Mouse (Mus musculus) cerebellum, adult 2 months (tissue): ENCODE measurements around the gene Mrpl47. TPM values are rescaled to one million over a fixed set of nuclear protein-coding genes. Genes with fewer than 3 reads are reported as not detected.
"Not testable (repeated sequence)": the region's sequence is repeated elsewhere in the genome, so short reads cannot be mapped to it uniquely, and the experiment has no call there.

ENCODE experiments used
- DNase-seq, 2 experiments: peaks; one replicate each; pipeline ENCODE4 v3.0.0; 2021
- H3K27ac ChIP-seq: fragments of 200-500 bp; 2 replicates; pipeline ENCODE4 v1.5.1; 2012; ENCODE audit warnings: low read length, control low read depth, inconsistent platforms; ENCODE audit not compliant: insufficient read depth
- H3K27me3 ChIP-seq: fragments of 200-500 bp; 2 replicates; pipeline ENCODE4 v1.6.1; 2012; ENCODE audit warnings: inconsistent platforms, mild to moderate bottlenecking, low read length, moderate library complexity; ENCODE audit not compliant: control insufficient read depth, insufficient read depth
- H3K4me1 ChIP-seq: fragments of 200-500 bp; 2 replicates; pipeline ENCODE4 v1.6.1; 2011; ENCODE audit warnings: low read length; ENCODE audit not compliant: control insufficient read depth, insufficient read depth
- H3K4me3 ChIP-seq: fragments of 200-500 bp; replicated peaks from 2 replicates; pipeline ENCODE3; 2011; ENCODE audit warnings: mild to moderate bottlenecking, low read depth, low read length, control low read depth; ENCODE audit not compliant: insufficient read depth
- CTCF ChIP-seq: fragments of 200-500 bp; IDR thresholded peaks from 2 replicates; pipeline ENCODE4 v1.5.1; 2011; ENCODE audit warnings: low read depth, mild to moderate bottlenecking, control low read depth, low read length, moderate library complexity, borderline replicate concordance; ENCODE audit not compliant: insufficient read depth
- POLR2A ChIP-seq: fragments of 200-500 bp; IDR thresholded peaks from 2 replicates; pipeline ENCODE4 v1.6.1; 2011; ENCODE audit warnings: low read length, control low read depth, borderline replicate concordance; ENCODE audit not compliant: insufficient read depth
- WGBS: fragments of 180-500 bp; shearing (Covaris S2); methylation state at CpG from one replicate; pipeline ENCODE4 v1.1.7; 2018; 5-methylcytosine and 5-hydroxymethylcytosine counted together
- polyA plus RNA-seq: library from polyadenylated mRNA; depleted of rRNA; stranded (reverse); fragments of >200 nt; gene quantifications from 2 replicates; pipeline ENCODE4 v1.2.3, GENCODE M21; 2012

Gene Mrpl47
- polyA plus RNA-seq, 1 experiment, result 18.5 TPM

DNA sequence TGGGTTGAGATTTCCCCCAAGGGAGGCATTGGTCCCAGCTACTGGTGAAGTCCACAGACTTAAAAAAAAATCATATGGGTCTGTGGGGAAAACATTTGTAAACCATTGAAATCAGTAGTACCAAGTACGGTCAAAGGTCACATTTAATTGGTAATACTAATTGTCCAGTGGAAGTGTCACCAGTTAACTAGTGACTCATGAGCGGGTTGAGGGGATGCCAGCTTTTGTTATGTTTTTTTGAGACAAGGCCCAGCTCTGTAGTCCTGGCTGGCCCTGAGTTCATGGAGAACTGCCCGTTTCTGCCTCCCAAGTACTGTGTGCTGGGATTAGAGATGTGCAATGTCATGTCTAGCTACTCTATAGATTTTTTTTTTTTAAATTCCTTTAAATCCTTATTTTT, 23.7 kb downstream of the Mrpl47 start:
- no peak for DNase-seq
- no peaks in the 10 kb centered on the region for H3K27me3 ChIP-seq
- H3K4me1 ChIP-seq, result no peaks in the 10 kb centered on the region
- H3K4me3 ChIP-seq, result no peak overlapping the region
- H3K27ac ChIP-seq, result no peak overlapping the region
- TF ChIP-seq CTCF (no peak), POLR2A (no peak)
- WGBS, result 86% methylated on average over 3 of the region's 3 CpGs

DNA sequence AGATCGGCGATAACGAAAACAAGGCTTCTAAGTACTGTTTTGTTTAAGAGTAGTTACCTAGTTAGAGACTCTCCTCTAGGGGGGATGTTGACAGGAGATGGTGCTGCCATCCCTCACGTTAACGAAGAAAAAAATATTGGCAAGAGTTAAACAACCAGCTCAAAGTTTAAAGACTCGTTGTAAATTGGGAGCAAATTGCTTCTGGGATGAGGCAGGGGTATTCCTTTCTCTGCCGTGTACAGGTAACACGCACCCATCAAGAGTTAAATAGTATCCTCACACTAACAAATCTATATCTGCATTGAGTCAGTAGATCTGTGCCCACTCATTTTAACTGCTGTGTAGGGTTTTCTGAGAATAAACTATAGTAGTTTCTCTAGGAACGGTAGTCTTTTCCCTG, 28.0 kb downstream of the Mrpl47 start:
- H3K4me3 ChIP-seq, result peak overlapping the region; percentile 82
- no peaks in the 10 kb centered on the region for H3K4me1 ChIP-seq
- H3K27ac ChIP-seq, result no peak overlapping the region
- TF ChIP-seq CTCF (no peak), POLR2A (no peak)
- DNase-seq, result no peak
- 7% methylated on average over 9 of the region's 9 CpGs for WGBS
- no peaks in the 10 kb centered on the region for H3K27me3 ChIP-seq

DNA sequence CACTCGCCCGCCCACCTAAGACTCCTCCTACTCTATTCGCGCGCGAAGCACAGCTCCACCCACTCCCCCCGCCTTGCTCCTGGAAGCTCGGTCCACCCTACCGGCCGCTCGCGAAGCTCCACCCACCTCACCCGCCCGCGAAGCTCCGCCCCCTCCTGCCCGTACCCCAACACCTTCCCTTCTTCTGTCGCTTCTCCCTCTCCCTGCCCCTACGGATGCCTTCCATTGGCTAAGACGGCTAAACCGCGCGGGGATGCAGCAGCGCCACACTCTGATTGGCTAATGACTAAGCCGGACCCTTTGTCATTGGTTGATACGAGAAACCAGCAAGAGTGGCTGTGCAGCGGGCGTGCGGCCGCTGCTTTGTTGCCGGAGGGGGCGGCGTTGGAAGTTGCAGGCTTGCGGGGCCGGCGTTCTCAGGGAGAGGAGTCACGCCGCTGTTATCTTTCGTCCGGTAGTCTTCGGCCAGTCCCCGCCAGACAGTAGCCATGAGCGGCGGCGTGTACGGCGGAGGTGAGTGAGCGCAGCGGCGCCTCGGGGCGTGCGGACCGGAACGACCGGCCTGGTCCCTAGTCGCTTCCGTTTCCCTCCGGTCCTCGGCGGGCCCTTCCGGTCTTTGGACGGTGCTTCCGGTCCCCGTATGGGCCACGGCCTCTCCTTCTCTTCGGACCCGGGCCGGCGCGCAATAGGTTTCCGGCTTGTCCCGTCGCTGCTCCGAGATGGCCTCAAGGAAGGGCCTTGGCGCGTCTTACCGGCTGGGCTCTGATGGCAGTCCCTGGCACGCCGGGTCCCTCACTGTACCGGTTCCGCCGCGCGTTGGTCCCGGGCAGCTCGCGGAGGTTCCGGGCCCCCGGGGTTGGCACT, 28.8 kb downstream of the Mrpl47 start:
- under 1% methylated on average over 90 of the region's 90 CpGs for WGBS
- H3K27ac ChIP-seq, result peak overlapping the region; percentile 37
- no peaks in the 10 kb centered on the region for H3K4me1 ChIP-seq
- DNase-seq, result peak; percentile 98 to 99
- H3K27me3 ChIP-seq, result no peaks in the 10 kb centered on the region
- H3K4me3 ChIP-seq, result peak overlapping the region; percentile 82
- TF ChIP-seq CTCF (no peak), POLR2A (peak; percentile 47; the same call in 1 of the 2 replicates)

DNA sequence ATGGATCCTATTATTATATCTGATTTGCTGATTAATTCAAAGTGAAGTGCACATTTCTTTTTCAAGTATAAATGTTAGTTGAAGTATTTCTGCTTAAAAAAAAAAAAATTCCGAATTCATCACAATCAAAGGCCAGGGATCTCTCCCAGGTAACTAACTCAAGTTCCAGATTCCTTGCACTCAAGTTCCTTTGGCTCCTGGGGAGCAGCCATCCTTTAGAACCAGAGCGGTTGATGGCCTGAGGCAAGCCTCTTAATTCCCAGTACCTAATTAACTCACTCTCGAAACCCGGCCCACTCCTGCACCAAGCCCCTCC, 29.4 kb downstream of the Mrpl47 start:
- TF ChIP-seq POLR2A (no peak), CTCF (no peak)

DNA sequence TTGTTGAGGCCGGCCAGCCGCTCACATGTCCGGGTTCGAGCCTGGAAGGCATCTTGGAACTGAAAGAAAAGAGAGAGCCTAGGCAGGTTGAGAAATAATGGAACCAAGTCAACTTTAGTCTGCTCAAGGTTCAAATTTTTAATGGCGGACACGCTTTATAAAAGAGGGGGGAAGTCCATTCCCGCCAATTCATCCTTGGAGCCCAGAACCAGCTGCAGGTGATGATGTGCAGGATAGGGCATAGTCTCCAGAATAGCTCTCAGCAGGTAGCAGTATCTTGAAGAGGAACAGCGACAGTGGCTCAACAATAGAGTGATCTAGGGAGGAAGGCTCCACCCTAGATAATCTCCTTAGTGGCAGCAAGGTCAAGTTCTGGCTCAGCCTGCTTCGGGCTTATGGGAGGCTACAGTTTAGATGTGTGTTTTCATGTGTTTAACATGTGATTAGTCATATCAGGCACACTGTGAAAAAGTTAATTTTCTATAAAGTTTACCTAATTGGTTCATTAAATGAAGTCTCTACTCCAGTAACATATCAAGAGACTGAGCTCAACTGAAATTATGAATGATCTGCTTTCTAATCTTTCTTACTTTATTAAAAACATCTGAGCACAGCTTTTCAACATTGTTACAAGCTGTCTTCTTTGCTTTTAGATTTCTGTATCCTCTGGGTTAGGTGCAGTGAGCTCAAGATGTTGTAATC, 31.6 kb downstream of the Mrpl47 start, which contains the start of gene Actl6a:
Actl6a (plus strand) TSS at position 652 of the 702 bp plus-strand sequence.
- not testable (repeated sequence) for DNase-seq, H3K27ac ChIP-seq, H3K27me3 ChIP-seq, H3K4me1 ChIP-seq, H3K4me3 ChIP-seq
- WGBS, result 80% methylated on average over 9 of the region's 9 CpGs

More for the DNA sequence above, 29.4 kb downstream of the Mrpl47 start:
- H3K4me3 ChIP-seq, result peak overlapping the region; percentile 61
- no peak overlapping the region for H3K27ac ChIP-seq
- no peaks in the 10 kb centered on the region for H3K4me1 ChIP-seq
- 4% methylated on average over 4 of the region's 4 CpGs for WGBS
- DNase-seq, result no peak
- no peaks in the 10 kb centered on the region for H3K27me3 ChIP-seq

DNA sequence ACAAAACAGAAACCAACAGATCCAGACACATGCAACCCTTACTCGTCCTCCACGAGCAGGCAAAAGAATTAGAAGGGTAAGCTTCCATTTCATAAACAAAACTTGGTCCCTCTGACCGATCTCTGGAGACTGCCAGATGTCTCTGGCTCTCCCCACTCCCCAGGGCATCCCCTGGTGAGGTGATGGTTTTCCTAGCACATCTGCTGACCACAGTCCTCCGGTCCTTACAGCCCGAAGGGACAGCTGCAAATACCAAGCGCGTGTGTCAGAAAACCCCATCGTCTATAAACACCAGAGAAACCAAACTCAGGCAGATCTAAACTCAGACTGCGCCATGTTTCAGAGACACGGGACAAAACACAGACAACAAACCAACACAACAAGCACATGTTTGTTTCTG, 32.8 kb downstream of the Mrpl47 start:
- H3K4me1 ChIP-seq, H3K27me3 ChIP-seq, DNase-seq, H3K27ac ChIP-seq, H3K4me3 ChIP-seq: not testable (repeated sequence)
- WGBS, result 91% methylated on average over 10 of the region's 10 CpGs

DNA sequence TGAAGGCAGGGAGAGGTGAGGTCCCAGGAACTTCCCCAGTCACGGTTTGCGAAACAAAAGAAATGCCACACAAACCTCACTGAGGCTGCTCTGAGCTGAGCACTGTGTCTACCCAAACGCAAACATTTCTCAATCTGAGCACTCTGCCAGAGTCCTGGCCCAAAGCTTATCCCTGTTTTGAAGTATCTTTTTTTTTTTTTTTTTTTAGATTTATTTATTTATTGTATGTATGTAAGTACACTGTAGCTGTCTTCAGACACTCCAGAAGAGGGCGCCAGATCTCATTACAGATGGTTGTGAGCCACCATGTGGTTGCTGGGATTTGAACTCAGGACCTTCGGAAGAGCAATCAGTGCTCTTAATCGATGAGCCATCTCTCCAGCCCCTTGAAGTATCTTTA, 33.4 kb downstream of the Mrpl47 start:
- H3K27ac ChIP-seq, DNase-seq, H3K4me1 ChIP-seq, H3K27me3 ChIP-seq, H3K4me3 ChIP-seq: not testable (repeated sequence)
- WGBS, result 92% methylated on average over 6 of the region's 6 CpGs

DNA sequence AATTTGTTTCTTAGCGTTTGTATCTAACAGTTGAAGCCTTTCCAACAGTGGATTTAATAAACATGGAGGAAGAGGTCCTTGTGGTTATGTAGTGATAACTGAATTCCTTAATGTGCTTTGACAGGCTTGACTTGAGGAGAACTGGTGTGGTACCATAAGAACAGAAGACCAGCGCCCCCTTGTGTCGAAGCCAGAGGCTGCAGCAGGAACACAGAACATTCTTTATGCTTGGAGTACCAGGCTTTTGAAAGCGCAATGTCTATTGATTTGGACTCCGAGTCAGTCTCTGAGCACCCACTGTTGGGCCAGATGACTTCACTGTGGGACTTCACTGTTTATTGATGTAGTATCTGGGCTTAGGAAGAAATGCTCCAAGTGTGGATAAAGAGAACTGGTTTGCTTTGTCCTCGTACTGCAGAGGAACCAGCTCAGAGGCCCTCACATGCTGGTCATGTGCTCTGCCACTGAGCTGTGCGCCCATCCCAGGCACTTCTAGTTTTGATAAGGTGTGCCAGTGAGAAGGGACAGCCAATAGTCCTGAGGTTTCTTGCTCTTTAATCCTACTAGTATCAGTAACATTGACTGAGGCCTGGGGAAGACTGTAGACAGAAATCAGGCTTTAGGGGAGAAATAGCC, 39.1 kb downstream of the Mrpl47 start:
- peak; percentile 65 to 76 for DNase-seq
- no peaks in the 10 kb centered on the region for H3K4me1 ChIP-seq
- no peak overlapping the region; the same call in 1 of the 2 replicates for H3K27ac ChIP-seq
- WGBS, result 26% methylated on average over 7 of the region's 7 CpGs
- no peak for TF ChIP-seq POLR2A
- peak; percentile 72 for TF ChIP-seq CTCF
- H3K4me3 ChIP-seq, result no peak overlapping the region
- H3K27me3 ChIP-seq, result no peaks in the 10 kb centered on the region
